Mouse (Mus musculus) heart, embryonic 10.5 days (tissue): ENCODE results near the gene Ptprg. TPM values are rescaled to one million over a fixed set of nuclear protein-coding genes. Genes with fewer than 3 reads are reported as not detected.

Experiments
- DNase-seq: peaks from one replicate; pipeline ENCODE4 v3.0.0-alpha.2; 2017; ENCODE audit warnings: low spot score
- H3K27ac ChIP-seq: fragments of 300-500 bp; sonication (generic); 2 replicates; pipeline ENCODE4 v1.5.1; 2016; ENCODE audit warnings: mild to moderate bottlenecking
- H3K27me3 ChIP-seq: fragments of 300-500 bp; sonication (generic); 2 replicates; pipeline ENCODE4 v1.6.1; 2016; ENCODE audit warnings: mild to moderate bottlenecking; ENCODE audit not compliant: poor library complexity, insufficient read depth, severe bottlenecking
- H3K36me3 ChIP-seq: fragments of 300-500 bp; sonication (generic); 2 replicates; pipeline ENCODE4 v1.6.1; 2016; ENCODE audit warnings: mild to moderate bottlenecking, moderate library complexity
- H3K4me1 ChIP-seq: fragments of 300-500 bp; sonication (generic); 2 replicates; pipeline ENCODE4 v1.6.1; 2016; ENCODE audit warnings: mild to moderate bottlenecking
- H3K4me3 ChIP-seq: fragments of 300-500 bp; sonication (generic); 2 replicates; pipeline ENCODE4 v1.5.1; 2016; ENCODE audit warnings: mild to moderate bottlenecking, moderate library complexity
- H3K9me3 ChIP-seq: fragments of 300-500 bp; sonication (generic); 2 replicates; pipeline ENCODE4 v1.6.1; 2016; ENCODE audit warnings: mild to moderate bottlenecking, moderate library complexity
- WGBS: fragments of 180-500 bp; shearing (Covaris S2); methylation state at CpG from one replicate; pipeline ENCODE4 v1.1.7; 2016; 5-methylcytosine and 5-hydroxymethylcytosine counted together
- polyA plus RNA-seq: library from polyadenylated mRNA; unstranded; fragments of >200 nt; fragmentation: Nextera tagmentation; extraction: Ambion mirVana; gene quantifications from 2 replicates; pipeline ENCODE4 v1.2.1, GENCODE M21; 2016

The Ptprg gene
- polyA plus RNA-seq, 1 experiment from 2014 or later = 22.8 TPM

DNA sequence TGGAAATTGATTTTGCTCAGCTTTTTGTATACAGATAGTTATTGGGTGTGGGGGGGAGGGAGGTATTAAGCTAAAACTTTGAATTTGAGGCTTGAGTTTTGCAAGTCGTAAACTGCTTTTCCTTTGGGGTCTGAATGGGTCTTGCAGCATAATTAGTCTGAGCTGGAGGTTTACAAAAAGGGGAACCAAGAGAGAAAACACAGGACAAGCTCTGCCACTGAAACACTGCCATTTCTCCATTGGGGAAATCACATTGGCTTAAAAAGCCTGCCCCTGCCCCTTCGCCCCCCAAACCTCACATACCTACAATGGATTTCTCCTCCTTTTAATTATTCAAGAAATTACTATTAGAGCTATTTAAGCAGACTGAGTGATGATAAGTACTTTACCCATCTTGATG lies 156.0 kb downstream of the Ptprg start:
- no peak for DNase-seq
- WGBS = 87% methylated on average over 2 of the region's 2 CpGs
- no peak overlapping the region for H3K27ac ChIP-seq

DNA sequence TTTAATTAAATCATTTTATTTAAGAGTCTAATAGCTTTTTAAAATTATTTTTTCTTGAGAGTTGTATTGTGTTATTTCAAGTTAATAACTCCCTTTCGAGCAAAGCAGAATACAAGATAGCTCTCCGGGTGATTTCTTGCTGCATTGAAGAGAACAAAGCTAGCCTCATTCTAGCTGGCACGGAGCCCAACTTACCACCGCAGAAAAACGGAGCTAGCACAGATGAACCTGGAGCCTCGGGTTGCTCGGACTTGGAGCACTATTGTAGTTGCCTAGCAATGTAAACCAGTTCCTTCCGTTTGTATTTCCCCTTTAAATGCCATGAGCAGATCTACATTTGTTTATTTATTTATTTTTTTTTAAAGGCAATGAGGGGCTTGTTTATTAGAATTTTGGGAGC lies 156.5 kb downstream of the Ptprg start:
- no peak overlapping the region for H3K4me3 ChIP-seq
- no peaks in the 10 kb centered on the region; the same call in 1 of the 2 replicates for H3K36me3 ChIP-seq
- H3K27ac ChIP-seq = no peak overlapping the region
- H3K4me1 ChIP-seq = peaks cover 20% of the 10 kb centered on the region
- H3K9me3 ChIP-seq = no peaks in the 10 kb centered on the region
- 78% methylated on average over 8 of the region's 8 CpGs for WGBS
- no peaks in the 10 kb centered on the region for H3K27me3 ChIP-seq
- no peak for DNase-seq

More for the DNA sequence above, 156.0 kb downstream of the Ptprg start:
- Histone ChIP-seq H3K4me3 (no peak overlapping the region), H3K4me1 (peaks cover 22% of the 10 kb centered on the region), H3K36me3 (no peaks in the 10 kb centered on the region; the same call in 1 of the 2 replicates), H3K27me3 (no peaks in the 10 kb centered on the region), H3K9me3 (no peaks in the 10 kb centered on the region)

DNA sequence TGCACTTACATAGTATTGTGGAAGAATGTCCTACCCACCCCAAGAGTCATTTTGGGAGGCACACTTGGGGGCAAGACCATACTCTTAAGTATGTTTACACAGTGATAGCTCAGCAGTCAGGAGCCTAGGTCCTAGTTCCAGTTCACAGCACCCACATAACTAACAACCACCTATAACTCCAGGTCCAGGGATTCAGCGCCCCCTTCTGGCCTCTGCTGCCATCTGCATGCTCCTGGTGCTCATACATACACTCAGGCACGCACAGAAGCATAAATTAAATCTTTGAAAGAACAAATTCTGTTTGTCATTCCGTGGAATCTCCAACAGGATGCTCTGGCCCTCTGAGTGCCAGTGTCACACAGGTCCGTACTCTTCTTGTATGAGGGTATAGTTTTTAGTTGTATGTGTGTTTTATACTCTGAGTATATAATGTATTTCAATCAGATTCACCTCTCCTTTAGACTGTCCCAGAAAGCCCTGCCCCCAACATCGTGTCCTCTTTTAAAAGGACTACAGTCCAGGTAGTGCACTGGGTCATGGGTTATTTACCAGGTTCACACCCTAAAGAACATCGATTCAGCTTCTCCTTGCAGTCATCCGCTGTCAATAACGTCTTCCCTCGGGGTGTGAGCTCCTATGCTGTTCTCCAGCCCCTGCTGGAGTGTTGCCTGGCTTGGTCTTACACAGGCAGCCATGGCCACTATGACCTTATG lies 157.2 kb downstream of the Ptprg start:
- Histone ChIP-seq H3K4me3 (no peak overlapping the region), H3K27me3 (no peaks in the 10 kb centered on the region), H3K27ac (no peak overlapping the region), H3K9me3 (no peaks in the 10 kb centered on the region), H3K36me3 (no peaks in the 10 kb centered on the region; the same call in 1 of the 2 replicates), H3K4me1 (0 out of 2 replicates have a peak, but pooled peaks cover 14% of the 10 kb centered on the region)
- no peak for DNase-seq
- 86% methylated on average over 9 of the region's 9 CpGs for WGBS

DNA sequence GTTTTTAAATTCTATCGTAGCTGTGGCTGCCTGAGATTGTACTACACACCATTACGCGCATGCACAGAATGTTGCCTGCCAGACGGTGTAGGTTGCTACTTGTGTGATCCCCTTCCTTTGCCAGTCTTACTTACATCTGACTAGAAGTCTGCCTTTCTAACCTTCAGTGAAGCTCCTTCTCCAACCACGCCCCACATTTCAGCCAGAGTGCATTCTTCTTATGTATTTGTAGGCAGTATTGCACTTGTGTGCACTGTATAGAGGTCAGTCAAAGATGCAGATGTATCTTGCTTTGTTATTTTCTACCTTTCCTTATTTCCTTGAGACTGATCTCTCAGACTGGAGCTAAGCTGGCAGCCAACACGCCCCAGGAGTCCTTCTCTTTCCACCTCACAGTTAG lies 158.8 kb downstream of the Ptprg start:
- Histone ChIP-seq H3K27me3 (no peaks in the 10 kb centered on the region), H3K27ac (no peak overlapping the region), H3K4me3 (no peak overlapping the region), H3K9me3 (no peaks in the 10 kb centered on the region), H3K36me3 (no peaks in the 10 kb centered on the region; the same call in 1 of the 2 replicates), H3K4me1 (0 out of 2 replicates have a peak, but pooled peaks cover 14% of the 10 kb centered on the region)
- no peak for DNase-seq
- 90% methylated on average over 6 of the region's 6 CpGs for WGBS

DNA sequence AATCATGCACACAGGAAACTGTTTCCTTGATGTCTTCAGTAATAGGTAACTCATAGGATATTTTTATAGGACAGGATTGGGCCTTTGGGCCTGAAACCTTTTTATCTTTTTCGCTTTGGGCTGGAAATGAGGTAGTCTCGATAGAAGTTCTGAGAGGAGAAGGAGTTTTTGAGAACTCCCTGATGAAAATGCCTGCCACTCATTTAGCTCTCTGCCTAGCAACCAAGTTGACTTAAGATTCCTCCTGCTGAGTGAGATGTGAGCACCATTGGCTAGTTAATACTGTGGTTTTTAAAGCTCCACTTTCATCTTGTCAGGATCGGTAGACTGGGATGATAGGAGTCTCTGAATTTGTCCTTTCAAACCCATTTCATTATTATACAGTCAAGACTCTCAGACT lies 162.9 kb downstream of the Ptprg start:
- H3K27me3 ChIP-seq = no peaks in the 10 kb centered on the region
- H3K4me3 ChIP-seq = no peak overlapping the region
- H3K4me1 ChIP-seq = peaks cover 15% of the 10 kb centered on the region; the same call in 1 of the 2 replicates
- 67% methylated on average over 3 of the region's 3 CpGs for WGBS
- no peaks in the 10 kb centered on the region for H3K9me3 ChIP-seq
- no peaks in the 10 kb centered on the region for H3K36me3 ChIP-seq
- no peak for DNase-seq
- H3K27ac ChIP-seq = no peak overlapping the region

DNA sequence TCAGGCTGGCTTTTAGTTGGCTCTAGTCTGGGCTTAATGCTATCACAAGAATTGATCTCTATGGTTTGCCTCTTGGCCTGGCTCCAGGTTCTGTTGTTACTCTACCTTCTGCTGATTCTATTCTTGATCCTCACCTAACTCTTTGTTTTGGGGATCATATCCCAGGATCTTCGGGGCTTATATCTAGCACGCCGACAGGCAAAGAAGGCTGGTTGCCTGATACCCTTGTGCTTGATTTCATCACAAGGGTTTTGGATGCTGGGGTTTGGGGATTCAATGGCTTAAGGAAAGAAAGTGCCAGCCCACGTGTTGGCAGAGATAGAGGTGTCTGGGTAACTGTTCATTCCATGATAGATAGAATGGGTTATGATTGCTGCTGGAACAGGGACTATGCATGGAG lies 164.9 kb downstream of the Ptprg start:
- no peaks in the 10 kb centered on the region for H3K36me3 ChIP-seq
- no peak for DNase-seq
- H3K4me1 ChIP-seq = peaks cover 10% of the 10 kb centered on the region; the same call in 1 of the 2 replicates
- no peaks in the 10 kb centered on the region for H3K27me3 ChIP-seq
- H3K4me3 ChIP-seq = no peak overlapping the region
- H3K9me3 ChIP-seq = no peaks in the 10 kb centered on the region
- 78% methylated on average over 4 of the region's 4 CpGs for WGBS
- no peak overlapping the region for H3K27ac ChIP-seq

DNA sequence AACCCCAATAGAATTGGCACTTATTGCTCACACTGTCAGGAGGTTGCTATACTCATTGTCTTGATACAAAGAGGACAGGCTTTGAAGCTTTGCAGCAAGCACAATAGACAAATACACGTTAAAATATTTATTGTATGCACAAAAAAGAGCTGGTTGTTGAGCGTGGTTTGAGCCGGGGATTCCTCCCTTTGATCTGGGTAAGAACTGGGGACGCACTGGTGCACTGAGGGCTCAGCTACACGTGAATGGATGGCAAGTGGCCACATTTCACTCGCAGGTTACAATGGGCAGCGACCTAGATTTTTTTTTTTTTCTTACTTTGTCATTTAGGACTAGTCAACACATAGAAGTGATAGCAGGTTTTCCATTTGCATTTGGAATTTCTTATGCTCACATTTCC lies 165.9 kb downstream of the Ptprg start:
- 77% methylated on average over 7 of the region's 7 CpGs for WGBS
- H3K9me3 ChIP-seq = no peaks in the 10 kb centered on the region
- no peak overlapping the region for H3K4me3 ChIP-seq
- no peak overlapping the region for H3K27ac ChIP-seq
- H3K27me3 ChIP-seq = no peaks in the 10 kb centered on the region
- H3K36me3 ChIP-seq = no peaks in the 10 kb centered on the region
- DNase-seq = no peak
- peaks cover 9% of the 10 kb centered on the region; the same call in 1 of the 2 replicates for H3K4me1 ChIP-seq

DNA sequence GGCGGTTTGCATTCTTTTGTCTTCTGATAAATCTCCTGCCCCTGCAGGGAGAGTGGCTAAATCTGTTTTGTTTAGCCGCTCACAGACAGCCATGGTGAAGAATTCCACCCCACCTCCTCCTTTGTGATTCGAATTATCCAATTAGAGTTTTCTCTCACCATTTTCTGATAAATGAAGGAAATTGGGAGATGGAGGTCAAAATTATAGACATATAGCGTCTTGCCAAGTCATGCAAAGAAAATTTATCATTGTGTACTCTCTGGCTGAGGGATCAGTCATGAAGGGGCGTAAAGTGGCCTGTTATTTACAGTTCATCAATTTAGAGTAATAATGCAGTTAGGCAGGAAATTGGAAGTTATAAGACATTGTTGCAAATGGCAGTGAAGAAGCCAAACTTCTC lies 168.8 kb downstream of the Ptprg start:
- 60% methylated on average over 5 of the region's 5 CpGs for WGBS
- no peak overlapping the region for H3K4me3 ChIP-seq
- no peak for DNase-seq
- no peaks in the 10 kb centered on the region for H3K27me3 ChIP-seq
- H3K36me3 ChIP-seq = no peaks in the 10 kb centered on the region
- peaks cover 9% of the 10 kb centered on the region; the same call in 1 of the 2 replicates for H3K4me1 ChIP-seq
- H3K9me3 ChIP-seq = no peaks in the 10 kb centered on the region
- H3K27ac ChIP-seq = no peak overlapping the region

DNA sequence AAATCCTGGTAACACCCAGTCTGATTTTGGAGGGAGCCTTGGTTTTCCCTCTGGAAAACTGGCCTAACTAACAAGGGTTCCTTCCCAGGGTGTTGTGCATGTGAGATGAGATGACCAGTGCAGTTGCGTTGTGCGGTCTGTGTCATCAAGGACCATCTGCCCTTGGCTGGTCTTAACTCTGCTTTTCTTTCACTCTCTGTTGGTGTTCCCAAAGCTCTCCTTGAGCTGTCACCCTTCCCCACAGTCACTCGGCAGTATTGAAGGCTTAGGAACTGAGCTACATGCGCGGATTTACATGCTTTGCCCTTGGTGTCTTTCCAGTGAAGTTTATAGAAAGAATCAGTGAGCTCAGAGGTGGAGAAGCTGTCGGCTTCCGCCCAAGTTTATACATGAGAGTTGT lies 170.5 kb downstream of the Ptprg start:
- Histone ChIP-seq H3K36me3 (no peaks in the 10 kb centered on the region), H3K4me1 (0 out of 2 replicates have a peak, but pooled peaks cover 4% of the 10 kb centered on the region), H3K27me3 (no peaks in the 10 kb centered on the region), H3K9me3 (no peaks in the 10 kb centered on the region), H3K4me3 (no peak overlapping the region), H3K27ac (no peak overlapping the region)
- 90% methylated on average over 7 of the region's 7 CpGs for WGBS
- no peak for DNase-seq

DNA sequence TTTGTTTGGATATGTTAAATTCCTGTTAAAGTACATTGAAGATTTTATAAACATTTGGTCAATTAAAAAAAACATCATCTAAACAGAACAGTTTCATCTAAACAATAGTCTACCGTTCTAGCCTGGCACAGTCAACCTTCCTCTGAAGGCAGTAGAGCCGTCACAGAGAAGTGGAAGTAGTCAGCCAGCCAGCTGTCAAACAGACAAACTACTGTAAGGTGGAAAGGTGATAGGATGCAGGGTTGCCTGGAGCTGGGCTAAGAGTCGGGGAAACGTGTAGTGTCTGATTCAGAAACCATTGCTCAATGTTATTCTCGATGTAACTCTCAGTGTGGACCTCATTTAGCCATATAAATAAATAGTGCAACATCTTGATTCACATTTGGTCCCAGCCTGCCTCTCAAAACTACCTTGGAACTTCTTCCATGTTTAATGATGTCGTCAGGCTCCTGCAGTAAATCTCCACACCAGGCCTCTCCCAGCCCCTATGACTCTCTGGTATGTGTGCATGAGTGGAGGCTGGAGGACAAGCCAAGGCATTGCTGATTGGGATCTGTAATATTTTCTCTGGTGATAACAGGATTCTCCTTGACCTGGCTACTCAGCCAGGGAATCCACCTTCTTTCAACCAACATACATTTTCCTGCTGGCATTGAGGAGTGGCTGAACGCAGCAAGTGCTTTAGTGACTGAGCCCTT lies 178.0 kb downstream of the Ptprg start:
- H3K9me3 ChIP-seq = no peaks in the 10 kb centered on the region
- H3K36me3 ChIP-seq = no peaks in the 10 kb centered on the region
- H3K4me1 ChIP-seq = peaks cover 14% of the 10 kb centered on the region
- H3K27me3 ChIP-seq = no peaks in the 10 kb centered on the region
- DNase-seq = peak; percentile 41
- no peak overlapping the region for H3K4me3 ChIP-seq
- no peak overlapping the region for H3K27ac ChIP-seq
- WGBS = 42% methylated on average over 7 of the region's 7 CpGs

DNA sequence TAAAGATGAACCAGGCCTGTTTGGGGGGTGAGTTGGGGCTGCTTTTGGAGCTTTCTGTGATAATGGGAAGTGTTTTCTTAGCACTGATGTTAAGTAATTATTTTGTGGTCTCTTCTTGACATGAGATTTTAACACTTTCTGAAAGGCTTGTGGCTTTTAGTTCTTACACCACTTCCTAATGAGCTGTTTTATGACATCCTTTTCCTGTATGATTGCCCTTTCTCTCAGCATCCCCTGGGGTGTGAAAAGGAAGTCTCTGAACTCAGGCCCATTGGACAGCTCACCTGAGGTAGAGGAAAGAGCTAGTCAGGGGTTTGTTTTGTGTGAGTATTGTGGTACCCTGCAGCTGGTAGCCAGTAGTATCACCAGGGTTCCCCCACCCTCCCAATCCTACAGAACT lies 179.0 kb downstream of the Ptprg start:
- no peak overlapping the region for H3K27ac ChIP-seq
- no peaks in the 10 kb centered on the region for H3K27me3 ChIP-seq
- no peaks in the 10 kb centered on the region for H3K9me3 ChIP-seq
- H3K4me3 ChIP-seq = no peak overlapping the region
- peaks cover 14% of the 10 kb centered on the region for H3K4me1 ChIP-seq
- H3K36me3 ChIP-seq = no peaks in the 10 kb centered on the region
- no peak for DNase-seq

DNA sequence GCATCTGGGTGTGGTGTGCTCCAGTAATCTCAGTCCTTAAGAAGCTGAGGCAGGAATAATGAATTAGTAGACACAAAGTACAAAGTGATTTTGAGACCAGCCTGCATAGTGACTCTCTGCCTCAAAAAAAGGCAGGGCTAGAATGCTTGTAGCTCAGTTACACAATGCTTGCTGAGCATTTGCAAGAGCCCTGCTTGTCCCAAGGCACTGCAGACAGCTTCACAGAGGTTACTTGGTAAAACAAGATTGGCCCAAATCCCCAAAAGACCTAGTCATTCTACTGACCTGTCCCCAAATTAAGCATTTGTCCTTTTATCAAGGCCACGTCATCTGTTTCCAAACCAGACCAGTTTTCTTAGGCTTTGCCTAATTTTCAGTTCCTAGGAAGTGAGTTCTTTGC lies 190.4 kb downstream of the Ptprg start:
- H3K4me3 ChIP-seq = no peak overlapping the region
- H3K36me3 ChIP-seq = no peaks in the 10 kb centered on the region
- no peaks in the 10 kb centered on the region for H3K27me3 ChIP-seq
- H3K9me3 ChIP-seq = no peaks in the 10 kb centered on the region
- 86% methylated on average over 1 of the region's 1 CpGs for WGBS
- DNase-seq = no peak
- no peaks in the 10 kb centered on the region for H3K4me1 ChIP-seq
- no peak overlapping the region for H3K27ac ChIP-seq

DNA sequence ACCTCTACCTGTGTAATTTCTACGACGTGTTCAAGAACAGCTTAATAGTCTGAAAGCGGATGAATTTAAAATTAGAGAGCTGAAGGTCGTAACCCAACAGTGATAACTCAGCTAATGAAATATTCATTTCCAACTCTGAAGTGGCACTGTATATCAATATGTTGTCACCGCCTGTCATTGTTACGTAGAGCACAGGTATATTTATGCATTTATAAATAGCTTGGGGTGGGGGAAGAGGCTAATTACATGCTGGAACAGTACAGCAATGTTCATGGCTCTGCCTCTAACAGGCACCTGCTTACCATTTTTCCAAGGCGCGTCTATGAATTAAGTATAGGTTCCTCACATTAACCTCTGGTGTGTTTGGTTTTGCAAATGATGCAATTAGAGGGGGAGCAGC lies 199.3 kb downstream of the Ptprg start:
- peaks cover 14% of the 10 kb centered on the region for H3K4me1 ChIP-seq
- H3K4me3 ChIP-seq = no peak overlapping the region
- H3K27ac ChIP-seq = no peak overlapping the region
- DNase-seq = no peak
- H3K27me3 ChIP-seq = no peaks in the 10 kb centered on the region
- WGBS = 89% methylated on average over 8 of the region's 8 CpGs
- no peaks in the 10 kb centered on the region for H3K36me3 ChIP-seq
- H3K9me3 ChIP-seq = no peaks in the 10 kb centered on the region
